Mouse (Mus musculus): ENCODE measurements at regions not wholly inside any gene's neighbourhood (a gene's known extent, or its start where the extent isn't known, plus 50 kb on each side); places are given as distances from the start of the nearest gene placed in this dataset.
"Not testable (repeated sequence)": the region's sequence is repeated elsewhere in the genome, so short reads cannot be mapped to it uniquely, and the experiment has no call there.

GRCm38 (mm10) chr6:69932297-69932696 lies 859.7 kb downstream of the Rpia start:
- DNase-seq (ENCODE audit: low spot score): no peak

- DNase-seq (ENCODE audit: low spot score): no peak
Measured at GRCm38 (mm10) chr6:69914781-69915180, 877.3 kb downstream of the Rpia start.

GRCm38 (mm10) chr6:69879286-69879685 lies 912.7 kb downstream of the Rpia start:
- DNase-seq (ENCODE audit: low spot score): peak; percentile 2

GRCm38 (mm10) chr6:69858631-69859030 lies 933.4 kb downstream of the Rpia start:
- DNase-seq (ENCODE audit: low spot score): not testable (repeated sequence)

GRCm38 (mm10) chr6:69828640-69829039 lies 963.4 kb downstream of the Rpia start:
- not testable (repeated sequence) for DNase-seq (ENCODE audit: low spot score)

GRCm38 (mm10) chr6:69814972-69815371 lies 977.1 kb downstream of the Rpia start:
- not testable (repeated sequence) for DNase-seq (ENCODE audit: low spot score)

GRCm38 (mm10) chr6:69814373-69814772 lies 977.7 kb downstream of the Rpia start:
- DNase-seq (ENCODE audit: low spot score): not testable (repeated sequence)

- DNase-seq (ENCODE audit: low spot score): not testable (repeated sequence)
Measured at GRCm38 (mm10) chr6:69780330-69780729, 1011.7 kb downstream of the Rpia start.

GRCm38 (mm10) chr6:69777322-69777721 lies 1014.7 kb downstream of the Rpia start:
- DNase-seq (ENCODE audit: low spot score): not testable (repeated sequence)

GRCm38 (mm10) chr6:69764861-69765260 lies 1027.2 kb downstream of the Rpia start:
- DNase-seq (ENCODE audit: low spot score): no peak

- DNase-seq (ENCODE audit: low spot score): no peak
Measured at GRCm38 (mm10) chr6:69758618-69759017, 1033.4 kb downstream of the Rpia start.

- DNase-seq (ENCODE audit: low spot score): no peak
Measured at GRCm38 (mm10) chr6:69739002-69739625, 1052.9 kb downstream of the Rpia start.

- not testable (repeated sequence) for DNase-seq (ENCODE audit: low spot score)
Measured at GRCm38 (mm10) chr6:69732866-69733265, 1059.2 kb downstream of the Rpia start.

GRCm38 (mm10) chr6:69726362-69726761 lies 1065.7 kb downstream of the Rpia start:
- DNase-seq (ENCODE audit: low spot score): no peak

- not testable (repeated sequence) for DNase-seq (ENCODE audit: low spot score)
Measured at GRCm38 (mm10) chr6:69702813-69703212, 1089.2 kb downstream of the Rpia start.

- no peak for DNase-seq (ENCODE audit: low spot score)
Measured at GRCm38 (mm10) chr6:69681172-69681571, 1110.9 kb downstream of the Rpia start.

- DNase-seq (ENCODE audit: low spot score): not testable (repeated sequence)
Measured at GRCm38 (mm10) chr6:69662426-69662825, 1129.6 kb downstream of the Rpia start.
